Mouse (Mus musculus) bone marrow, adult 2 months (tissue): Measurements from ENCODE around the gene Agbl5. TPM values are rescaled to one million over a fixed set of nuclear protein-coding genes. Genes with fewer than 3 reads are reported as not detected.

Experiments used
- H3K27ac ChIP-seq: fragments of 200-500 bp; 2 replicates; pipeline ENCODE4 v1.5.1; 2012; ENCODE audit warnings: low read depth, mild to moderate bottlenecking, control low read depth, inconsistent platforms, low read length; ENCODE audit not compliant: control insufficient read depth, poor library complexity, insufficient read depth
- H3K4me1 ChIP-seq: fragments of 200-500 bp; 2 replicates; pipeline ENCODE4 v1.6.1; 2011; ENCODE audit warnings: low read length; ENCODE audit not compliant: control insufficient read depth, insufficient read depth
- H3K4me3 ChIP-seq: fragments of 200-500 bp; replicated peaks from 2 replicates; pipeline ENCODE3; 2011; ENCODE audit warnings: mild to moderate bottlenecking, low read depth, low read length, control low read depth; ENCODE audit not compliant: control insufficient read depth
- CTCF ChIP-seq: fragments of 200-500 bp; IDR thresholded peaks from 2 replicates; pipeline ENCODE4 v1.5.1; 2011; ENCODE audit warnings: low read length, control low read depth; ENCODE audit not compliant: control insufficient read depth, insufficient read depth
- POLR2A ChIP-seq: fragments of 200-500 bp; IDR thresholded peaks from 2 replicates; pipeline ENCODE4 v1.6.1; 2011; ENCODE audit warnings: low read depth, mild to moderate bottlenecking, control low read depth, low read length, borderline replicate concordance; ENCODE audit not compliant: control insufficient read depth
- WGBS: fragments of 180-500 bp; shearing (Covaris S2); methylation state at CpG from one replicate; pipeline ENCODE4 v1.1.7; 2018; 5-methylcytosine and 5-hydroxymethylcytosine counted together
- polyA plus RNA-seq: library from polyadenylated mRNA; stranded (reverse); fragments of >200 nt; gene quantifications from 2 replicates; pipeline ENCODE4 v1.2.4, GENCODE M21; 2011; ENCODE audit warnings: low replicate concordance; ENCODE audit not compliant: missing spikeins, insufficient read depth, insufficient read length

Agbl5 gene
- polyA plus RNA-seq, 1 experiment, result 6.2 TPM

- H3K27ac ChIP-seq, result no peak overlapping the region
- no peak for TF ChIP-seq CTCF
- no peak; the same call in 1 of the 2 replicates for TF ChIP-seq POLR2A
- peaks cover 5% of the 10 kb centered on the region for H3K4me1 ChIP-seq
- H3K4me3 ChIP-seq, result no peak overlapping the region
- WGBS, result 87% methylated on average over 31 of the region's 31 CpGs
Observed at GRCm38 (mm10) chr5:30917891-30918670, 29.6 kb downstream of the Agbl5 start.

DNA sequence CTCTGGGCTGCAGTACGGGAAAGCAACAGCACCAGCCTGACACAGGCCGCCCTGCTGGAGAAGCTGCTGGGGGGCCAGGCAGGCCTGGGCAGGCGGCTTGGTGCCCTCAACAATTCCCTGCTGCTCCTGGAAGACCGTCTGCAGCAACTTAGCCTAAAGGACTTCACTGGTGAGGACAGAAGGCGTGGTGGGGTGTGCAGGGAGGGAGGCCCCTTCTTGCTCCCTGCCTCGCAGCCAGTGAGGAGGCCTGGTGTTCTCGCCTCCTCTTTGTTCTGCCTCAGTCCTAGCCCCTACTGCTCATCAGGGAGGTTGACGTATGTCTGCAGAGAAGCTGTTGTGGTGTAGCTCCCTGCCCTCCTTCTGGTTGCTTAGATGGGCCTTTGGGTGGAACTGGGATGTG lies 30.2 kb downstream of the Agbl5 start:
- TF ChIP-seq CTCF (no peak), POLR2A (no peak)
- H3K4me1 ChIP-seq, result peaks cover 5% of the 10 kb centered on the region
- 87% methylated on average over 8 of the region's 8 CpGs for WGBS

GRCm38 (mm10) chr5:30919831-30920614 lies 31.5 kb downstream of the Agbl5 start:
- no peak overlapping the region for H3K4me3 ChIP-seq
- H3K4me1 ChIP-seq, result peaks cover 5% of the 10 kb centered on the region
- whole genome bisulfite sequencing, result 75% methylated on average over 11 of the region's 11 CpGs
- no peak for TF ChIP-seq CTCF
- TF ChIP-seq POLR2A, result no peak
- no peak overlapping the region for H3K27ac ChIP-seq

More for the DNA sequence above, 30.2 kb downstream of the Agbl5 start:
- no peak overlapping the region for H3K27ac ChIP-seq
- no peak overlapping the region for H3K4me3 ChIP-seq

- TF ChIP-seq CTCF (0 out of 2 replicates have a peak, but pooled peaks have one; percentile 6), POLR2A (no peak)
- no peak overlapping the region for H3K4me3 ChIP-seq
- H3K27ac ChIP-seq, result no peak overlapping the region
- peaks cover 2% of the 10 kb centered on the region; the same call in 1 of the 2 replicates for H3K4me1 ChIP-seq
- 82% methylated on average over 19 of the region's 19 CpGs for WGBS
Observed at GRCm38 (mm10) chr5:30920621-30921020, 32.1 kb downstream of the Agbl5 start.

GRCm38 (mm10) chr5:30921256-30922033 lies 33.0 kb downstream of the Agbl5 start, which contains the start of gene Khk:
Gene Khk (plus strand): TSS chr5:30921431.
- Histone ChIP-seq H3K27ac (peak within 1 kb of the TSS; percentile 55), H3K4me3 (peak within 1 kb of the TSS; percentile 76), H3K4me1 (peaks cover 2% of the 10 kb centered on the region; the same call in 1 of the 2 replicates)
- TF ChIP-seq CTCF (peak; percentile 85), POLR2A (peak; percentile 53; the same call in 1 of the 2 replicates)
- under 1% methylated on average over 40 of the region's 40 CpGs for WGBS

DNA sequence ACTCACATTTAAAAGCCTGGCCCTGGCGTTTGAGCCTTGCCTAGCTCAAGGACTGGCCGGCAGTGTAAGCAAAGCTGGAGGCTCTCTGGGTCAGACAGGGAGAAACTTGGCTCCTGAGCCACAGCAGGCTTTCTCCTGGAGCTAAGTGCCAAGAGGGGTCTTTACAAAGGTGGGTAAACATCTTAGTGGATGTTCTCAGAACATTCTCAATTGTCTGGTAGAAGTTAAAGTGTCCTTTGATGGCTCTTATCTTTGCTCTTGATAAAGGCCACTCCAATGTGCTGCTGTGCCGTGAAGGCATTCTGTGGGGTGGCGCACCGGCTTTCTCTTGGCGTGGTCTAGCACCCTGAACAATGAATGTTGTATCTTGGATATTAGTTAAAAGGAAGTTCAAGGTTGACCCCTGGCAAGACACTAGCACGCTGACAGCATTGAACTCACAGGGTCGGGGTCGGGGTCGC lies 34.1 kb downstream of the Agbl5 start:
- TF ChIP-seq POLR2A (no peak), CTCF (no peak)
- Histone ChIP-seq H3K4me1 (no peaks in the 10 kb centered on the region; the same call in 1 of the 2 replicates), H3K27ac (no peak overlapping the region), H3K4me3 (no peak overlapping the region)
- 59% methylated on average over 10 of the region's 10 CpGs for WGBS

- 65% methylated on average over 6 of the region's 6 CpGs for WGBS
- TF ChIP-seq CTCF (no peak), POLR2A (no peak)
- H3K4me1 ChIP-seq, result no peaks in the 10 kb centered on the region; the same call in 1 of the 2 replicates
- no peak overlapping the region for H3K4me3 ChIP-seq
- no peak overlapping the region for H3K27ac ChIP-seq
Observed at GRCm38 (mm10) chr5:30923119-30923518, 34.6 kb downstream of the Agbl5 start.

- H3K4me1 ChIP-seq, result no peaks in the 10 kb centered on the region; the same call in 1 of the 2 replicates
- WGBS, result 89% methylated on average over 8 of the region's 8 CpGs
- no peak overlapping the region for H3K27ac ChIP-seq
- H3K4me3 ChIP-seq, result no peak overlapping the region
- TF ChIP-seq POLR2A, result no peak
- no peak for TF ChIP-seq CTCF
Observed at GRCm38 (mm10) chr5:30924614-30925013, 36.1 kb downstream of the Agbl5 start.
